Mouse (Mus musculus) MEL (cell line): ENCODE results near the gene Nefh. TPM values are rescaled to one million over a fixed set of nuclear protein-coding genes. Genes with fewer than 3 reads are reported as not detected.

ENCODE experiments used
- DNase-seq: peaks from one replicate; pipeline ENCODE4 v3.0.0; 2011; ENCODE audit warnings: low read depth, low spot score
- H3K27ac ChIP-seq: 2 replicates; pipeline ENCODE4 v1.5.1; 2012; ENCODE audit warnings: low read depth, mild to moderate bottlenecking, control low read depth, low read length, moderate library complexity; ENCODE audit not compliant: control insufficient read depth
- H3K27me3 ChIP-seq, 2 experiments: fragments of 150-350 bp in 1 of 2; sonication (generic) in 1 of 2; 2 replicates each; pipeline ENCODE4 v1.6.1; 2012; ENCODE audit warnings: low read length in 2 of 2, mild to moderate bottlenecking in 2 of 2, improper control_type of control experiment in 1 of 2, moderate library complexity in 1 of 2; ENCODE audit not compliant: insufficient read depth in 2 of 2, control insufficient read depth in 1 of 2
- H3K36me3 ChIP-seq, 2 experiments: 2 replicates each; pipeline ENCODE4 v1.6.1; 2012 to 2014; ENCODE audit warnings: low read length in 2 of 2, improper control_type of control experiment in 1 of 2, inconsistent platforms in 1 of 2, mild to moderate bottlenecking in 1 of 2; ENCODE audit not compliant: insufficient read depth in 2 of 2, control insufficient read depth in 1 of 2
- H3K4me1 ChIP-seq, 2 experiments: fragments of 150-350 bp in 1 of 2; sonication (generic) in 1 of 2; 2 replicates each; pipeline ENCODE4 v1.6.1; 2012; ENCODE audit warnings: low read length in 2 of 2, improper control_type of control experiment in 1 of 2, mild to moderate bottlenecking in 1 of 2; ENCODE audit not compliant: insufficient read depth in 2 of 2, control insufficient read depth in 1 of 2
- H3K4me3 ChIP-seq, 2 experiments: fragments of 150-350 bp in 1 of 2; sonication (generic) in 1 of 2; 2 replicates each; pipeline ENCODE4 v1.5.1; 2012; ENCODE audit warnings: low read depth in 2 of 2, low read length in 2 of 2, mild to moderate bottlenecking in 2 of 2, moderate library complexity in 2 of 2, control low read depth in 1 of 2, improper control_type of control experiment in 1 of 2; ENCODE audit not compliant: control insufficient read depth in 1 of 2, insufficient read depth in 1 of 2
- H3K79me2 ChIP-seq: 2 replicates; pipeline ENCODE4 v1.6.1; 2012; ENCODE audit warnings: mild to moderate bottlenecking, low read length, moderate library complexity; ENCODE audit not compliant: control insufficient read depth, poor library complexity, insufficient read depth
- H3K9ac ChIP-seq: 2 replicates; pipeline ENCODE4 v1.6.1; 2012; ENCODE audit warnings: low read depth, mild to moderate bottlenecking, control low read depth, low read length, moderate library complexity; ENCODE audit not compliant: control insufficient read depth, poor library complexity, severe bottlenecking
- H3K9me3 ChIP-seq: fragments of 150-350 bp; sonication (generic); replicated peaks from 2 replicates; pipeline ENCODE4 v1.6.1; 2012; ENCODE audit warnings: mild to moderate bottlenecking, low read length, improper control_type of control experiment, moderate library complexity; ENCODE audit not compliant: insufficient read depth
- CHD2 ChIP-seq: IDR thresholded peaks from 2 replicates; pipeline ENCODE4 v1.6.1; 2011; ENCODE audit warnings: low read length, improper control_type of control experiment
- E2F4 ChIP-seq: IDR thresholded peaks from 2 replicates; pipeline ENCODE4 v1.6.1; 2011; ENCODE audit warnings: low read depth, low read length, improper control_type of control experiment, borderline replicate concordance
- EP300 ChIP-seq, 2 experiments: IDR thresholded peaks; 2 replicates each; pipeline ENCODE4 v1.6.1; 2011; ENCODE audit warnings: improper control_type of control experiment in 2 of 2, low read length in 2 of 2, low read depth in 1 of 2, mild to moderate bottlenecking in 1 of 2
- ETS1 ChIP-seq: IDR thresholded peaks from 2 replicates; pipeline ENCODE4 v1.6.1; 2012; ENCODE audit warnings: low read depth, mild to moderate bottlenecking, inconsistent platforms, low read length, improper control_type of control experiment, moderate library complexity
- GABPA ChIP-seq: IDR thresholded peaks from 2 replicates; pipeline ENCODE4 v1.6.1; 2012; ENCODE audit warnings: low read depth, mild to moderate bottlenecking, inconsistent platforms, low read length, improper control_type of control experiment, moderate library complexity
- GATA1 ChIP-seq: IDR thresholded peaks from 2 replicates; pipeline ENCODE4 v1.6.1; 2011; ENCODE audit warnings: low read depth, low read length, improper control_type of control experiment
- HCFC1 ChIP-seq: IDR thresholded peaks from 2 replicates; pipeline ENCODE4 v1.6.1; 2012; ENCODE audit warnings: low read depth, mild to moderate bottlenecking, inconsistent platforms, low read length, improper control_type of control experiment, moderate library complexity
- KAT2A ChIP-seq: conservative IDR thresholded peaks from 2 replicates; pipeline ENCODE4 v1.6.1; 2012; ENCODE audit warnings: low read depth, low read length, improper control_type of control experiment, inconsistent platforms
- MAFK ChIP-seq: IDR thresholded peaks from 2 replicates; pipeline ENCODE4 v1.6.1; 2011; ENCODE audit warnings: low read depth, mild to moderate bottlenecking, low read length, improper control_type of control experiment, borderline replicate concordance
- MAZ ChIP-seq: IDR thresholded peaks from 2 replicates; pipeline ENCODE4 v1.6.1; 2012; ENCODE audit warnings: low read depth, mild to moderate bottlenecking, inconsistent platforms, low read length, improper control_type of control experiment
- NELFE ChIP-seq: IDR thresholded peaks from 2 replicates; pipeline ENCODE4 v1.6.1; 2011; ENCODE audit warnings: low read depth, low read length, improper control_type of control experiment
- NRF1 ChIP-seq: IDR thresholded peaks from 2 replicates; pipeline ENCODE4 v1.6.1; 2014; ENCODE audit warnings: low read depth, mild to moderate bottlenecking, inconsistent platforms, low read length, improper control_type of control experiment, moderate library complexity; ENCODE audit not compliant: poor library complexity, insufficient read depth, severe bottlenecking
- POLR2A ChIP-seq, 2 experiments: IDR thresholded peaks; 2 replicates each; pipeline ENCODE4 v1.6.1; 2011 to 2012; ENCODE audit warnings: low read length in 2 of 2, mild to moderate bottlenecking in 2 of 2, control low read depth in 1 of 2, improper control_type of control experiment in 1 of 2, low read depth in 1 of 2, moderate library complexity in 1 of 2; ENCODE audit not compliant: control insufficient read depth in 1 of 2, insufficient read depth in 1 of 2, poor library complexity in 1 of 2
- POLR2AphosphoS5 ChIP-seq: IDR thresholded peaks from 2 replicates; pipeline ENCODE4 v1.6.1; 2012; ENCODE audit warnings: low read depth, borderline replicate concordance, mild to moderate bottlenecking, inconsistent platforms, low read length, moderate library complexity, mixed read lengths
- RCOR1 ChIP-seq: IDR thresholded peaks from 2 replicates; pipeline ENCODE4 v1.6.1; 2012; ENCODE audit warnings: low read depth, mild to moderate bottlenecking, inconsistent platforms, low read length, improper control_type of control experiment
- SIN3A ChIP-seq: IDR thresholded peaks from 2 replicates; pipeline ENCODE4 v1.6.1; 2012; ENCODE audit warnings: low read length, improper control_type of control experiment, inconsistent platforms
- SMC3 ChIP-seq: IDR thresholded peaks from 2 replicates; pipeline ENCODE4 v1.6.1; 2011; ENCODE audit warnings: low read depth, low read length, improper control_type of control experiment
- TAL1 ChIP-seq: IDR thresholded peaks from 2 replicates; pipeline ENCODE4 v1.6.1; 2012; ENCODE audit warnings: mild to moderate bottlenecking, inconsistent platforms, low read length, moderate library complexity, mixed read lengths
- TBP ChIP-seq: IDR thresholded peaks from 2 replicates; pipeline ENCODE4 v1.8.0; 2011; ENCODE audit warnings: low read depth, low read length, improper control_type of control experiment
- TCF12 ChIP-seq: IDR thresholded peaks from 2 replicates; pipeline ENCODE4 v1.6.1; 2014; ENCODE audit warnings: low read depth, mild to moderate bottlenecking, inconsistent platforms, low read length, improper control_type of control experiment, moderate library complexity
- ZNF384 ChIP-seq: IDR thresholded peaks from 2 replicates; pipeline ENCODE4 v1.6.1; 2012; ENCODE audit warnings: low read depth, mild to moderate bottlenecking, inconsistent platforms, low read length, improper control_type of control experiment
- polyA plus RNA-seq, 2 experiments: library from polyadenylated mRNA; stranded (reverse) in 1 of 2; unstranded in 1 of 2; fragments of >175 nt in 1 of 2; fragments of >200 nt in 1 of 2; gene quantifications; 2 replicates each; pipeline versions ENCODE4 v1.2.1 to v1.2.4; 2012; ENCODE audit warnings: low replicate concordance in 2 of 2, low read depth in 1 of 2; ENCODE audit not compliant: insufficient read length in 2 of 2, insufficient read depth in 1 of 2, missing spikeins in 1 of 2
- total RNA-seq: library from RNA; depleted of rRNA; stranded (reverse); fragments of 300-350 nt; gene quantifications from 2 replicates; pipeline ENCODE4 v1.2.3, GENCODE M21; 2012

Nefh gene
- total and polyA plus RNA-seq, 3 experiments: 0.03 TPM; not detected in 2

DNA sequence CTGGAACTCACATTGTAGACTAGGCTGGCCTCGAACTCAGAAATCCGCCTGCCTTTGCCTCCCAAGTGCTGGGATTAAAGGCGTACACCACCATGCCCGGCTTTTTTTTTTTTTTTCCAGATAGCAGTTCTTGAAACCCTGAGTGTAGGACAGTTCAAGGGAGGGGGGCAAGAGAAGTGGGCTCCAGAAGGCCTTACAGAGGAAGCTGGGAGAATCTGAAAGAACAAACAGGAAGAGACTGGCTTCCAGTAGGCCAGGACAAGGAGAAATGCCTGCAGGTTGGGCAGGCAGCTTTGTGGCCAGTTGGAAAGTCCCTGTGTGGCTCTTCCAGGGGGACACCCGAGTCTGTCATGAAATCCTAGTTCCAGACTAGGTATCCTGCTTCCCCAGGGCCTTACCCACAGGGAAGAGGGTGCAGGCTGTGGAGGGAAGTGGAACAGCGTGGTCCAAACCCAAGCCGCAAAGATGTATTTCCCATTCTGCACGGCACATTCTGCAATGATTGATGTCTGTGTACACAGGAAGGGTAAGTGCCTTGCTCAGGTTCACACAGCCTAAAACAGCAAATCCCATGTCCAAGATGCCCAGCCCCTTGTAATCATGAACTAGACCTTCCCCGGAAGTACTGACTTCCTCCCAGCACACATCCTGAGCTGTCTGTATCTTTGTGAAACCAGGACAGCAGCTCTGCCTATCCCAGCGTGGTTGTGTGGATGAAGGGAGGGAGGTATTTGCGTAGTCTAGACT, 26.7 kb upstream of the Nefh start (continued):
- TF ChIP-seq POLR2AphosphoS5 (no peak), HCFC1 (0 out of 2 replicates have a peak, but pooled peaks have one; percentile 36), MAZ (no peak), GABPA (no peak), ZNF384 (peak; percentile 87), CHD2 (no peak)

DNA sequence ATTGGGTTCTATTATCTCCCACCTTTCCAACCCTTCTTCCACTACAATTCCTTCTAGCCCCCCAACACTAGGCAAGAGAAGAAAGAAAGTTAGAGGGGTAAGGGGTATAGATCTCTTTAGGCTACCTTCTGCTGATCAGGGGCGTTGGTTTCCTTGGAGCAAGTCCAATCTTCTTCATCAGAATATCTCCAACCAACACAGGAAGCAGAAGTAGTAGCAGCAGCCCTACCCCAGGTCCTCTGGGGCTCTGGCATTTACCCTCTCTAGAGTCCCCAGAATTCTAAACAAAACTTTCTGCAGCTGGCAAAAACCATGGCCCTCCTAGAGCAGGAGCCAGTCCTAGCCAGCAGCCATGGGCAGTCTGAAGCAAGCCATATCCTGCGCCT, 26.0 kb upstream of the Nefh start:
- Histone ChIP-seq H3K27me3 (no peaks in the 10 kb centered on the region), H3K27ac (peak overlapping the region; percentile 96), H3K9ac (peak overlapping the region; percentile 68), H3K4me3 (peak overlapping the region; percentile 39 to 46), H3K79me2 (no peaks in the 10 kb centered on the region), H3K4me1 (peaks cover 8 to 22% of the 10 kb centered on the region in 2 experiments), H3K9me3 (no peaks in the 10 kb centered on the region), H3K36me3 (peaks cover 0 to 12% of the 10 kb centered on the region in 2 experiments; a peak in 2 of 4 replicates)
- TF ChIP-seq SIN3A (peak; percentile 71), ETS1 (peak; percentile 49; the same call in 1 of the 2 replicates), TBP (peak; percentile 42; the same call in 1 of the 2 replicates), MAFK (no peak), POLR2A (IDR thresholded peaks at IDR 0.05; ENCODE audit: control insufficient read depth in 1 of 2, insufficient read depth in 1 of 2, low read depth in 1 of 2, low read length in 2 of 2, poor library complexity in 1 of 2) (peak in 1 of 2 experiments; percentile 44; a peak in 2 of 4 replicates), NRF1 (no peak), EP300 (IDR thresholded peaks at IDR 0.05; ENCODE audit: low read depth in 1 of 2, low read length in 2 of 2) (peak; percentile 68 to 69), GATA1 (peak; percentile 67), E2F4 (no peak), KAT2A (no peak), RCOR1 (peak; percentile 69), SMC3 (0 out of 2 replicates have a peak, but pooled peaks have one; percentile 11), NELFE (peak; percentile 40), TCF12 (peak; percentile 43), MAZ (peak; percentile 75), TAL1 (no peak; the same call in none of the 2 replicates)
- DNase-seq: peak; percentile 93
